Comparison of ENCODE assay signal across 16 mouse cellular contexts in genomic region chr10:118110921-118111301, GRCm38 (mm10).
"Had no signal": no experiment of that assay in that cellular context is flagged by ENCODE, and none has a peak within 500 bp of the region (broad histone marks: within the 10 kb centered on the region; RNA-seq: fewer than 3 reads in every experiment).

No protein-coding gene starts in this region.

- H3K27me3 ChIP-seq: liver, embryonic 12.5 days; liver, embryonic 15.5 days; lung, embryonic 15.5 days; megakaryocyte, embryonic 14.5 days; neural tube, embryonic 13.5 days had no signal

- H3K4me1 ChIP-seq: liver, embryonic 15.5 days had no signal

- H3K4me2 ChIP-seq: liver, embryonic 12.5 days; liver, embryonic 15.5 days; lung, embryonic 15.5 days had no signal

- H3K4me3 ChIP-seq: liver, embryonic 12.5 days; liver, embryonic 15.5 days; lung, embryonic 15.5 days; midbrain, embryonic 10.5 days; neural tube, embryonic 13.5 days had no signal

- H3K36me3 ChIP-seq: liver, embryonic 12.5 days; liver, embryonic 15.5 days; lung, embryonic 15.5 days; midbrain, embryonic 10.5 days; neural tube, embryonic 13.5 days had no signal

- DNase-seq: liver; lung, adult 18-20 months; lung, postnatal 10 days; lung, postnatal 36 days; midbrain, embryonic 14.5 days; thymus, adult 2 months; thymus, postnatal 14 days; thymus, postnatal 4 days had no signal

- H3K27ac ChIP-seq: hindbrain, postnatal 0 days; liver, embryonic 12.5 days; liver, embryonic 15.5 days; neural tube, embryonic 13.5 days; stomach, postnatal 0 days had no signal

- H3K9ac ChIP-seq: liver, embryonic 12.5 days; liver, embryonic 15.5 days; lung, embryonic 15.5 days; neural tube, embryonic 13.5 days had no signal

- ATAC-seq: hindbrain, postnatal 0 days; liver, embryonic 12.5 days had no signal

- H3K9me3 ChIP-seq: liver, embryonic 12.5 days; liver, embryonic 15.5 days; lung, embryonic 15.5 days; megakaryocyte, embryonic 14.5 days; midbrain, embryonic 10.5 days; neural tube, embryonic 13.5 days had no signal
